Mouse (Mus musculus) embryo, embryonic 11 days (tissue): ENCODE results near the gene Ift20.
A peak's percentile ranks its signal among the peaks of the same experiment; 100 is the strongest.
"Not testable (repeated sequence)": the region's sequence is repeated elsewhere in the genome, so short reads cannot be mapped to it uniquely, and the experiment has no call there.

Experiments used
- DNase-seq: peaks from one replicate; pipeline ENCODE4 v3.0.0-alpha.2; 2015

Ift20 gene

DNA sequence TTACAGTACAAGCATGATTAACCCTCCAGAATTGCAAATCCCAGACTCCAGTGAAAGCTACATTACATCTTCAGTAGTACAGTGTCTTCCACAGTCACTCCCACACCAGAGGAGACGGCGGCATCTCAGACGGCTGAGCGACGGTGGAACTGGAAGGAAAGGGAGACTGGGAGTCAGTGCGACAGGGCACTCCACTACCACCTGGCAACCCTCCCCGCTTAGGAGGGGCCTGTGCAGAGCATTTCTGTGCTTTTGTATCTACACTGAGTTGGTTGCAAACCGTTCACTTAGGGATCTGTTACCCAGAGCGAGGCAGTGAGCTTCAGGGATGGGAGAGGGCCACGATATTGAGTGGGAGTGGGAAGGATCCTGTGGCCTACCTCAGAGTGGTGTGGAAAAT, 32.7 kb downstream of the Ift20 start:
- no peak for DNase-seq

DNA sequence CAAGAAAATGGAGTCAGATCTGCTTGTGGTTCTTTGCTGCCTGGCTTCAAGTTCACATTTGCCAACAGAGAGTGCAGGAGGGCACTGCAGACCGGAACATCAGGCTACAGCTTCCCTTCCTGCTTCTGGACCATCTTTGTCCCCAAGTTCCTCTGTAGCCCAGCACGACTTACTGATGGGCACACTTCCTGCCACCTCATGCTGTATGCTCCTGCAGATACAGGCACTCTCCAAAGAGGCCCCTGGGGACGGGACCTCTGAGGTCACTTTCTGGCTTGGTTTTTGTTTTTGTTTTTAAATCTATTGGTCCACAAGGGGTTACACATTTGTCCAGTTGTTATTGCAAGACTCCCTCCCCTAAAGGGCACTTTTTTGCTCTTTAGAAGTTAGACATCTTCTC, 33.6 kb downstream of the Ift20 start:
- DNase-seq = no peak

- no peak for DNase-seq
These were observed 35.3 kb downstream of the Ift20 start for GRCm38 (mm10) chr11:78571441-78571840.

- no peak for DNase-seq
These were observed 35.7 kb downstream of the Ift20 start for GRCm38 (mm10) chr11:78571854-78572253.

- not testable (repeated sequence) for DNase-seq
These were observed 37.9 kb downstream of the Ift20 start for GRCm38 (mm10) chr11:78574031-78574430.

GRCm38 (mm10) chr11:78574536-78574935, 38.4 kb downstream of the Ift20 start:
- no peak for DNase-seq

GRCm38 (mm10) chr11:78574975-78575374, 38.8 kb downstream of the Ift20 start:
- DNase-seq = no peak

DNA sequence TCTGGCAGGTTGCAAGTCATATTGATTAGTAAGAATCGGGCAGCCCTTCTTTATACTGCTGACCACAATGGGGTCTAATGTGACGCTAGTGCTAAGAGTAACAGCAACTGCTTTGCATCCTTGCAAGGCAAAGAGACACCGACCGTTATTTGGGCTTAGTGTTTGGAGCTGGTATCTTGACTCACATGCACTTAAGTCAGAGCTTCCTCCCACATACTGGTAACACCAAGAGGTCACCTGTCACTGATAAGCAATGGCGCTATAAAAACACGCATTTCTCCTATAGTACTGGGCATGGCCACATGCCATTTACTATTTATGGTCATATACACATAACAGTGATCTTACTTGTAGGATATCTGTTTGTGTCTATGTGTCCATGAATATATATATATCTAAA, 46.7 kb downstream of the Ift20 start:
- no peak for DNase-seq

DNA sequence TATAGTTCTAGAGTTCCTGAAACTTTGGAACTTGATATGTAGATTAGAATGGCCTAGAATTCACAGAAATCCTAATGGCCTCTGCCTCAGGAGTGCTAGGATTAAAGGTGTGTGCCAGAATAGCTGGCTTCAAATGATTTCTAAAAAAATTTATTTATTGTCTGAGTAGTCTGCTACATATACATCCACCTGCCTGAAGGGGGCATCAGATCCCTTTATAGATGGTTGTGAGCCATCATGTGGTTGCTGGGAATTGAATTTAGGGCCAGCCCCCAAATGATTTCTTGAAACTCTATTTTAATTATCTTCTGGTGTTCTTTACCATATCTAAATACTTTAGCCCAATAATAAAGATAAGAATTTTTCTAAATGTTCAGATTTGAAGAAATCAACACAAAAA, 49.9 kb downstream of the Ift20 start:
- DNase-seq = peak; percentile 22

DNA sequence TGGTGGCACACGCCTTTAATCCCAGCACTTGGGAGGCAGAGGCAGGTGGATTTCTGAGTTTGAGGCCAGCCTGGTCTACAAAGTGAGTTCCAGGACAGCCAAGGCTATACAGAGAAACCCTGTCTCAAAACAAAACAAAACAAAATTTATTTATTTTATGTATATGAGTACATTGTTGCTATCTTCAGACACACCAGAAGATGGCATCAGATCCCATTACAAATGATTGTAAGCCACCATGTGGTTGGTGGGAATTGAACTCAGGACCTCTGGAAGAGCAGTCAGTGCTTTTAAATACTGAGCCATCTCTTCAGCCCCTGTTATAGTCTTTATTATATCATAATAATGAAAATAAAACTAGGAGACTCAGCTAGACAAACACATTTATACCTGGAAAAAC, 51.5 kb downstream of the Ift20 start:
- DNase-seq = not testable (repeated sequence)
